Mouse (Mus musculus) bone marrow macrophage, adult 2 months (primary cell): ENCODE measurements around the gene Oma1.

Source experiments
- CTCF ChIP-seq: IDR thresholded peaks from 2 replicates; pipeline ENCODE4 v1.5.1; 2012; ENCODE audit warnings: low read depth, mild to moderate bottlenecking, low read length, moderate library complexity
- POLR2A ChIP-seq: IDR thresholded peaks from 2 replicates; pipeline ENCODE4 v1.6.1; 2012; ENCODE audit warnings: mild to moderate bottlenecking, low read depth, low read length, borderline replicate concordance

DNA sequence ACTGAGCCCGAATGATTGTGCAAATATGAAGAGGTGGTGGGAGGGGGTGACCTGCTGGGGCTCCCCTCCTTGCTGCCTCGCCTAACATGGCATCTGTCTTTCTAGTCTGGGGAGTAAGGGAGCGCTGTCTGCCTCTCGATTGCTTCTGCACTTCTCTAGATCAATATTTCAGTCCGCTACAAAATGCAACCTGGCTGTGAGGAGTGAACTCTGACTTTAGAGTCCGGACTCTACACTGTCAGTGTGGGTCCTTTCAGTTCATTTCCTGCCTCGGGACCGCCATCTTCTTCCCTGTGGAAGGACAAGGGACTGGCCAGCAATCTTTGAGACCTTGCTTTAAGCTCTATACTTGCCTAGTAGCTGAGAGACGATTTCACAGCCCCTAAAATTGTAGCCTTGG, 82.3 kb downstream of the Oma1 start:
- TF ChIP-seq CTCF (no peak), POLR2A (no peak)
